Mouse (Mus musculus) hindbrain, embryonic 15.5 days (tissue): ENCODE measurements around the gene Arhgap24. TPM values are rescaled to one million over a fixed set of nuclear protein-coding genes. Genes with fewer than 3 reads are reported as not detected.

Source experiments
- ATAC-seq: fragments of 200-750 bp; cut with Nextera tagmentation; 2 replicates; pipeline ENCODE4 v1.8.0; 2017; ENCODE audit warnings: low read depth, moderate number of reproducible peaks, moderate TSS enrichment; ENCODE audit not compliant: low FRiP score
- H3K27ac ChIP-seq: fragments of 300-500 bp; sonication (generic); replicated peaks from 2 replicates; pipeline ENCODE4 v1.5.1; 2015; ENCODE audit warnings: mild to moderate bottlenecking, inconsistent platforms
- H3K27me3 ChIP-seq: fragments of 300-500 bp; sonication (generic); 2 replicates; pipeline ENCODE4 v1.6.1; 2015; ENCODE audit warnings: control low read depth, inconsistent platforms
- H3K36me3 ChIP-seq: fragments of 300-500 bp; sonication (generic); 2 replicates; pipeline ENCODE4 v1.6.1; 2015; ENCODE audit warnings: control low read depth, inconsistent platforms
- H3K4me1 ChIP-seq: fragments of 300-500 bp; sonication (generic); replicated peaks from 2 replicates; pipeline ENCODE4 v1.6.1; 2015; ENCODE audit warnings: control low read depth, inconsistent platforms
- H3K4me2 ChIP-seq: fragments of 300-500 bp; sonication (generic); 2 replicates; pipeline ENCODE4 v1.6.1; 2015; ENCODE audit warnings: moderate library complexity, mild to moderate bottlenecking, inconsistent platforms
- H3K4me3 ChIP-seq: fragments of 300-500 bp; sonication (generic); 2 replicates; pipeline ENCODE4 v1.5.1; 2015; ENCODE audit warnings: mild to moderate bottlenecking, inconsistent platforms
- H3K9ac ChIP-seq: fragments of 300-500 bp; sonication (generic); 2 replicates; pipeline ENCODE4 v1.6.1; 2015; ENCODE audit warnings: inconsistent platforms
- H3K9me3 ChIP-seq: fragments of 300-500 bp; sonication (generic); 2 replicates; pipeline ENCODE4 v1.6.1; 2016; ENCODE audit warnings: control low read depth, inconsistent platforms
- WGBS: fragments of 180-500 bp; shearing (Covaris S2); methylation state at CpG from one replicate; pipeline ENCODE4 v1.1.7; 2015; 5-methylcytosine and 5-hydroxymethylcytosine counted together
- polyA plus RNA-seq: library from polyadenylated mRNA; unstranded; fragments of >200 nt; fragmentation: Nextera tagmentation; extraction: Ambion mirVana; gene quantifications from 2 replicates; pipeline ENCODE4 v1.2.1, GENCODE M21; 2015

Gene Arhgap24
- polyA plus RNA-seq, 1 experiment from 2014 or later, result 11.5 TPM

- 91% methylated on average over 3 of the region's 3 CpGs for whole genome bisulfite sequencing
- no peak for ATAC-seq
- H3K27me3 ChIP-seq, result no peaks in the 10 kb centered on the region
Measured at GRCm38 (mm10) chr5:102613571-102613970, 132.4 kb downstream of the Arhgap24 start.

GRCm38 (mm10) chr5:102614081-102614480 lies 132.9 kb downstream of the Arhgap24 start:
- no peak for ATAC-seq
- no peaks in the 10 kb centered on the region for H3K36me3 ChIP-seq
- no peaks in the 10 kb centered on the region for H3K27me3 ChIP-seq
- H3K9me3 ChIP-seq, result no peaks in the 10 kb centered on the region
- H3K4me2 ChIP-seq, result no peak overlapping the region
- no peak overlapping the region for H3K27ac ChIP-seq
- H3K9ac ChIP-seq, result no peak overlapping the region
- WGBS, result 93% methylated on average over 2 of the region's 2 CpGs
- H3K4me3 ChIP-seq, result no peak overlapping the region
- H3K4me1 ChIP-seq, result no peaks in the 10 kb centered on the region

More at GRCm38 (mm10) chr5:102613571-102613970, 132.4 kb downstream of the Arhgap24 start:
- Histone ChIP-seq H3K9ac (no peak overlapping the region), H3K27ac (no peak overlapping the region), H3K9me3 (no peaks in the 10 kb centered on the region), H3K4me1 (no peaks in the 10 kb centered on the region), H3K4me3 (no peak overlapping the region), H3K36me3 (no peaks in the 10 kb centered on the region), H3K4me2 (no peak overlapping the region)

DNA sequence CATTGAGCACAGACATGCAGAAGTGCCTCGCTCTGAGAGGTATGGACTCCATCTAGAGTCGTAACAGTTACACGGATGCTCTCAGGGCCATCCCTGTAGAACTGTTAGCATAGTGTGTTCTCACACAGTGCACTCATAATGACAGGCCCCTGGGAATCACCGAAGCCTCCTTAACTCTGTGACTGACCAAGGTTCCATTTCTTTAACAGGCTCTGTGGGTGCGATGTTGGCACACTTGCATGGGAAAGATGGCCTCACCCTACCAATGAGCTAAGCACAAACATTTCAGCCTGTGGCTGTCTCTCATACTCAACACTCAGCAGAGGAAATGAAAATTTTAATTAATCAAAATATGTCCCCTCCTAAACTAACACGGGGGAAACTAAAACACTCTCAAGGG lies 134.1 kb downstream of the Arhgap24 start:
- Histone ChIP-seq H3K9me3 (no peaks in the 10 kb centered on the region), H3K4me3 (no peak overlapping the region), H3K4me2 (no peak overlapping the region), H3K9ac (no peak overlapping the region), H3K27me3 (no peaks in the 10 kb centered on the region), H3K36me3 (no peaks in the 10 kb centered on the region), H3K27ac (no peak overlapping the region), H3K4me1 (no peaks in the 10 kb centered on the region)
- WGBS, result 95% methylated on average over 6 of the region's 6 CpGs
- no peak for ATAC-seq

- Histone ChIP-seq H3K4me1 (no peaks in the 10 kb centered on the region), H3K4me2 (no peak overlapping the region), H3K36me3 (no peaks in the 10 kb centered on the region), H3K4me3 (no peak overlapping the region), H3K27ac (no peak overlapping the region), H3K9ac (no peak overlapping the region), H3K27me3 (no peaks in the 10 kb centered on the region), H3K9me3 (no peaks in the 10 kb centered on the region)
- no peak for ATAC-seq
- 85% methylated on average over 1 of the region's 1 CpGs for whole genome bisulfite sequencing
Measured at GRCm38 (mm10) chr5:102621036-102621435, 139.8 kb downstream of the Arhgap24 start.

DNA sequence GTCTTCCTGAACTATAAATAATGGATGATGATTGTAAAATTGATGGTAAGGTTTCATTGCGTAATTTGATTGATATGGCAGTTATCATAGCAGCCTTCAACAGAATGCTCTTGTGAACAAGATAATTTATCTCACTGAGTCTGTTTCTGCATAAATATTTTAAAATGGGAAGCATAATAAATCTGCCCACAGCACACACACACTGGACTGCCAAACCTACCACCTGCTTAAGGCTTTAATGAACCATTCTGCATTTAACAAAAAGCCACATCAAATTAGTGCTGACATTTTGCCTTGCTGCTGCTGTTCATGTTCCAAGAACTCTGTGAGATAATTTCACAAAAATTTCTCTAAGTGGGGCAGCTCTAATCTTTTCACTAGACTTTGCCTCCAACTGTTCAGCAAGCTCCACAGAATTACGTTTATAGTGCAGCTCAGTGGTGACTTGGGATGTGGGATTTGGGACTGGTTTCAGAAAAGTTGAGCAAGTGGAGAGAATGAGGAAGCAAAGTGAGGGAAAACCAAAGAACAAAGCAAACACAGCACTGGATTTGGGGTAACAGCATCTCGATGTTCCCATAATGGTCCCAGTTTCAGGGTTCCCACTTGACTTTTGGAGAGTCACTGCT lies 142.7 kb downstream of the Arhgap24 start:
- Histone ChIP-seq H3K4me2 (no peak overlapping the region), H3K9me3 (no peaks in the 10 kb centered on the region), H3K27me3 (no peaks in the 10 kb centered on the region), H3K9ac (no peak overlapping the region), H3K36me3 (no peaks in the 10 kb centered on the region), H3K27ac (no peak overlapping the region), H3K4me3 (no peak overlapping the region), H3K4me1 (no peaks in the 10 kb centered on the region)
- 88% methylated on average over 3 of the region's 3 CpGs for WGBS
- no peak for ATAC-seq

DNA sequence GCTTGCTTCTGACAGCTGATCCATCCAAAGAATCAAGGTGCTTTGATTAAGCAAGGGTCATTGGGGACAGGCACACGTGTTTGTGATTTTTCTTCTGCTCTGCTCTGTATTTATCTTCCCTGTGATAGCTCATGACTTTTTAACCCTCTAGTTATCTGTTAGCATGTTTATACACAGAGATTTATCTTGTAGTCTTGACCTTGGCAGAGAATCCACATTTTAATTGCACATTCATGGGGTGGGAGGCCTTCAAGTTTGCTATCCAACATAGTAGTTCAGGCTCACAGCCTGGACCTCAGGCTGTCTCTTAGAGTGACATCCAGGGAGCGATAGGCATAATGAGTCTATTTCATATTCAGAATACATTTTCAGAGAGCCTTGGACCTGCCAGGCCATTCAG lies 145.5 kb downstream of the Arhgap24 start:
- Histone ChIP-seq H3K36me3 (no peaks in the 10 kb centered on the region), H3K27me3 (no peaks in the 10 kb centered on the region), H3K4me2 (no peak overlapping the region), H3K4me1 (no peaks in the 10 kb centered on the region), H3K9ac (no peak overlapping the region), H3K27ac (0 out of 2 replicates have a peak overlapping the region, but pooled peaks have one; percentile 11), H3K4me3 (no peak overlapping the region), H3K9me3 (no peaks in the 10 kb centered on the region)
- 56% methylated on average over 2 of the region's 2 CpGs for WGBS
- no peak for ATAC-seq

DNA sequence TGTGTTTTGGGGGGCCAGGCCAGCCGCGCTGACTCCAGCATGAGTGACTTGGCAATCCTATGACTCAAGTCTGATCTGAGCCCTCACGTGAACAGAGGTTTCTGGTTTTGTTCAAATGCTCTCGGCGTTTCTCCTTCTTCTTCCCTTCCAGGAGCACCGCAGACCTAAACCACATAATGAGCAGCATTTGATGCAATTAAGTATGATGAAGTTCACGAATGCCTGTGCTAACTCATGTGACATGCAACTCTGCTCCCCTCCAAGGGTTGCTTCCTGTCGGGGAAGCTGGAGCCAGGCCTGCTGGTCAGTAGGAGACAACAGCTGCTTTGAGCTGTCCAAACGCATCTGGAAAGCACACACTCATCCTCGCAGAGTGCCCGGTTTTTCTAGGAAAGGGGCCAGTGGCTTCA lies 148.2 kb downstream of the Arhgap24 start:
- Histone ChIP-seq H3K9ac (no peak overlapping the region), H3K27me3 (no peaks in the 10 kb centered on the region), H3K36me3 (no peaks in the 10 kb centered on the region), H3K9me3 (no peaks in the 10 kb centered on the region), H3K27ac (no peak overlapping the region), H3K4me2 (no peak overlapping the region), H3K4me3 (no peak overlapping the region), H3K4me1 (no peaks in the 10 kb centered on the region)
- 78% methylated on average over 11 of the region's 11 CpGs for WGBS
- ATAC-seq, result no peak

DNA sequence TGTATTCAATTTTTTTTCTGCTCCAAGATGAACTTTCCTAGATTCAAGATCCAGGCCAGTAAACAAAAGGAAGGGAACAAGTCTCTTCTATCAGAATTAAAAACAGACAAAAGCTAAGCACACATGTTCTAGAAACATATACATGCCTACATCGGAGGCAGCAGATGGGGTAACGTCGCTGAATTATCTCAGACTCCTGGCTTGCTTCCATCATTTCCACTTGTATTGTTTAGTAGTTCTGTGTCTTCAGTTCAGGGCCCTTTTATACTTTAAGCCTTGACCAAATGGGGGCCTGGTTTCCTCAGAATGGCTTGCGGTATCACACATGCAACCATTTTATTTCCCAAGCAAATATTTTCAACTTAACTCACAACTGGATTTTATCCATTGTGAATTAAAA lies 154.4 kb downstream of the Arhgap24 start:
- Histone ChIP-seq H3K4me3 (no peak overlapping the region), H3K4me2 (no peak overlapping the region), H3K4me1 (no peaks in the 10 kb centered on the region), H3K27me3 (no peaks in the 10 kb centered on the region), H3K9me3 (no peaks in the 10 kb centered on the region), H3K36me3 (no peaks in the 10 kb centered on the region), H3K9ac (no peak overlapping the region), H3K27ac (no peak overlapping the region)
- 71% methylated on average over 4 of the region's 4 CpGs for WGBS
- no peak for ATAC-seq

DNA sequence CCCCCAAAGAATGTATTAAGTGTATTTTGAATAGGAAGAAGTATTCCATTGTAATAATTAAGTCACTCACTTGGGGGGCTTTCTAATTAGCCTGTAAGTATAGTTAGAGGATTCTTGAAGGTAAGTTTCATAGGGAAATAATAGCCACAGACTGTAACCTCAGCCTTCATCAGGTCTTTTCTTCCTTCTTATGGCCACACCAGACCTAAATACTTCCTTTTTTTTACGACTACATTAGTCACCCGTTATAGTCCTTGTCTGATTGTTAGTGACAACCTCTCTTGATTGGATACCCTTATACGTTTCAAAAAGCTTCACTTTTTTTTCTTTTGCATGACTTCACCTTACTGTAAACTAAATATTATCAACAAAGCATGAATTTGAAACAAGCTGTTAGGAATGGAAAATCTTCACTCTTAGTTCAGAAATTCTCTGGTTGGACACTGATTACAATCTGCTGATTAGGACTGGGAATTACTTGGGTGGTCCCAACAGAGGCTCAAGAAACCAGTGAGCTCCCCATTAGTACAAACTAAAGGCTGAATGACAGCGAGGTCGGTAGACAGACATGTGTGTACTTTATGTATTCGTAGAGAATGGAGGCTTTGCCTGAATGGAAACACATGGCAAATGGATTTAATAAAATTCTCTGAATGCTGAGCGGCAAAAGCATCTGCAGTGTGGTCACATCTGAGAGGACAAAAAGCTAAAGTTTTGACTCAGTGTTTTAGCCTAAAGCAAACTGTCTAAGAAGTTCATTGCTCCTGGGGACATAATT lies 158.8 kb downstream of the Arhgap24 start:
- Histone ChIP-seq H3K9me3 (no peaks in the 10 kb centered on the region), H3K9ac (no peak overlapping the region), H3K4me1 (no peaks in the 10 kb centered on the region), H3K27me3 (no peaks in the 10 kb centered on the region), H3K4me3 (no peak overlapping the region), H3K27ac (no peak overlapping the region), H3K36me3 (no peaks in the 10 kb centered on the region), H3K4me2 (no peak overlapping the region)
- 77% methylated on average over 7 of the region's 7 CpGs for WGBS
- no peak for ATAC-seq

DNA sequence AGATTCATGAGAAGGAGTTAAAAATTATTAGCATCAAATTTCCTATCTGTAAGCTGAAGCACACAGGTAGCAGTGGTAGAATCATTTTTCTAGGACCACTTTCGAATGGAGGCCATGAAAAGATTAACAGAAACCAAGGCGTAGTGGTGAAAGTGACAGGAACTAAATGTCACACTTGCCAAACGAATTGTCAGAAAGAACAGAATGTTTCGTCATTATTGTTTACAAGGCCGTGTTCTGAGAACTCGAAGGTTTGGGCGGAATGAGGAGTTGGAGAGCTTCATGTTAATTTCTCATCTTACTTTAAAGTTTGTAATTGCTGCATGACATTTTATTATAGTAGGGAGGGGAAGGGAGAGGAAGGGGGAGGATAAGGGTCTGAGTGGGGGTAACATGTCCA lies 162.2 kb downstream of the Arhgap24 start:
- H3K27me3 ChIP-seq, result no peaks in the 10 kb centered on the region
- no peak for ATAC-seq
- no peak overlapping the region for H3K9ac ChIP-seq
- H3K4me1 ChIP-seq, result no peaks in the 10 kb centered on the region
- 87% methylated on average over 7 of the region's 7 CpGs for WGBS
- H3K27ac ChIP-seq, result no peak overlapping the region
- H3K4me3 ChIP-seq, result no peak overlapping the region
- H3K36me3 ChIP-seq, result no peaks in the 10 kb centered on the region
- no peaks in the 10 kb centered on the region for H3K9me3 ChIP-seq
- H3K4me2 ChIP-seq, result no peak overlapping the region

DNA sequence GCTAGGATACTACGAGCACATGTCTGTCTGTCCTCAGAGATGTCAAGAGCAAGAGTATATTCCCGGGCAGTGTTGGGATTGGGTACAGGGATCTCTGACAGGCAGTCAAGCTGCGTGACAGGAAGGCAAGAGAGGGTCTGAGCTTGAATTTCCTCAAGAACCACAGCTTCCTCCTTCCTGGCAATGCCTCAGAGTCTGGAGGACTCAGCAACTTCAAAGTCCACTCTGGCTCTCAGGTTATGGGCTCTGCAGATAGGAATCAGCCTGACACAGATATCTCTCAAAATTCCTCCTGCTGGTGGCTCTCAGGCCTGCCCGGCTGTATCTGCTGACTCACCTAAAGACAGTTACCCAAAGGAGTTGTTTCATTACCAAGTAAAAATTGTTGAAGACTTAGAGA lies 162.6 kb downstream of the Arhgap24 start:
- Histone ChIP-seq H3K27ac (no peak overlapping the region), H3K4me1 (no peaks in the 10 kb centered on the region), H3K36me3 (no peaks in the 10 kb centered on the region), H3K9me3 (no peaks in the 10 kb centered on the region), H3K27me3 (no peaks in the 10 kb centered on the region), H3K4me2 (no peak overlapping the region), H3K9ac (no peak overlapping the region), H3K4me3 (no peak overlapping the region)
- WGBS, result 85% methylated on average over 4 of the region's 4 CpGs
- ATAC-seq, result no peak

GRCm38 (mm10) chr5:102659061-102659460 lies 177.9 kb downstream of the Arhgap24 start:
- Histone ChIP-seq H3K9ac (no peak overlapping the region), H3K36me3 (no peaks in the 10 kb centered on the region), H3K9me3 (no peaks in the 10 kb centered on the region), H3K27me3 (no peaks in the 10 kb centered on the region), H3K4me3 (no peak overlapping the region), H3K27ac (no peak overlapping the region), H3K4me2 (no peak overlapping the region), H3K4me1 (no peaks in the 10 kb centered on the region)
- no peak for ATAC-seq
